Mouse (Mus musculus): ENCODE data around the gene Cadm3.

Gene Cadm3

GRCm38 (mm10) chr1:173357799-173358198, 9.7 kb downstream of the Cadm3 start:
- DNase-seq: no peak

- DNase-seq: no peak
Measured at GRCm38 (mm10) chr1:173356699-173357098, 10.8 kb downstream of the Cadm3 start.

GRCm38 (mm10) chr1:173355107-173355846, 12.2 kb downstream of the Cadm3 start:
- DNase-seq: peak; percentile 41

- peak; percentile 74 for DNase-seq
Measured at GRCm38 (mm10) chr1:173350372-173350957, 17.0 kb downstream of the Cadm3 start, which contains the start of gene Aim2. TSS of gene Aim2 (plus strand) at chr1:173350879.

- peak; percentile 94 for DNase-seq
Measured at GRCm38 (mm10) chr1:173349946-173350345, 17.5 kb downstream of the Cadm3 start.

GRCm38 (mm10) chr1:173349192-173349591, 18.3 kb downstream of the Cadm3 start:
- DNase-seq: no peak

- no peak for DNase-seq
Measured at GRCm38 (mm10) chr1:173348527-173348926, 19.0 kb downstream of the Cadm3 start.

GRCm38 (mm10) chr1:173345112-173345511, 22.4 kb downstream of the Cadm3 start:
- no peak for DNase-seq

GRCm38 (mm10) chr1:173343934-173344333, 23.6 kb downstream of the Cadm3 start:
- DNase-seq: no peak

- DNase-seq: no peak
Measured at GRCm38 (mm10) chr1:173342425-173342824, 25.1 kb downstream of the Cadm3 start.

- no peak for DNase-seq
Measured at GRCm38 (mm10) chr1:173339543-173339942, 28.0 kb downstream of the Cadm3 start.

- no peak for DNase-seq
Measured at GRCm38 (mm10) chr1:173337008-173337407, 30.5 kb downstream of the Cadm3 start.

GRCm38 (mm10) chr1:173335903-173336302, 31.6 kb downstream of the Cadm3 start:
- DNase-seq: no peak

GRCm38 (mm10) chr1:173333312-173334253, 33.9 kb downstream of the Cadm3 start, which contains the start of gene Ackr1:
TSS of gene Ackr1 (minus strand) at chr1:173333750.
- DNase-seq: no peak

GRCm38 (mm10) chr1:173332418-173332817, 35.1 kb downstream of the Cadm3 start:
- no peak for DNase-seq

- no peak for DNase-seq
Measured at GRCm38 (mm10) chr1:173329743-173330142, 37.8 kb downstream of the Cadm3 start.

GRCm38 (mm10) chr1:173329185-173329584, 38.3 kb downstream of the Cadm3 start:
- DNase-seq: no peak

- no peak for DNase-seq
Measured at GRCm38 (mm10) chr1:173328446-173328845, 39.0 kb downstream of the Cadm3 start.

- no peak for DNase-seq
Measured at GRCm38 (mm10) chr1:173326552-173326951, 40.9 kb downstream of the Cadm3 start.

GRCm38 (mm10) chr1:173325395-173325794, 42.1 kb downstream of the Cadm3 start:
- DNase-seq: no peak

GRCm38 (mm10) chr1:173324961-173325360, 42.5 kb downstream of the Cadm3 start:
- no peak for DNase-seq

GRCm38 (mm10) chr1:173323839-173324585, 43.5 kb downstream of the Cadm3 start:
- no peak for DNase-seq

- no peak for DNase-seq
Measured at GRCm38 (mm10) chr1:173322249-173322627, 45.3 kb downstream of the Cadm3 start.

Measured in heart, adult 11 months (tissue).